Mouse (Mus musculus): Measurements from ENCODE around the gene Bach2.

- no peak for TF ChIP-seq EP300 (IDR thresholded peaks at IDR 0.05; ENCODE audit: low read depth)
- TF ChIP-seq CTCF (IDR thresholded peaks at IDR 0.05; ENCODE audit: low read depth) = no peak
These were observed 224.5 kb downstream of the Bach2 start for GRCm38 (mm10) chr4:32463065-32463464.
